Mouse (Mus musculus): ENCODE measurements around the gene Mfge8. TPM values are rescaled to one million over a fixed set of nuclear protein-coding genes. Genes with fewer than 3 reads are reported as not detected.

Mfge8 gene
- polyA plus RNA-seq, 1 experiment from 2014 or later, result 72.5 TPM

- Histone ChIP-seq H3K9me3 (replicated peaks) (no peaks in the 10 kb centered on the region), H3K36me3 (no peaks in the 10 kb centered on the region), H3K27me3 (0 out of 2 replicates have a peak, but pooled peaks cover 7% of the 10 kb centered on the region), H3K9ac (no peak overlapping the region), H3K4me3 (no peak overlapping the region), H3K4me2 (replicated peaks) (peak overlapping the region; percentile 89; the same call in 1 of the 2 replicates), H3K4me1 (peaks cover 22% of the 10 kb centered on the region), H3K27ac (no peak overlapping the region)
- WGBS, result 70% methylated on average over 6 of the region's 6 CpGs
- no peak for ATAC-seq (ENCODE audit: low FRiP score)
Measured at GRCm38 (mm10) chr7:79149522-79149921, 662 bp upstream of the Mfge8 start.

DNA sequence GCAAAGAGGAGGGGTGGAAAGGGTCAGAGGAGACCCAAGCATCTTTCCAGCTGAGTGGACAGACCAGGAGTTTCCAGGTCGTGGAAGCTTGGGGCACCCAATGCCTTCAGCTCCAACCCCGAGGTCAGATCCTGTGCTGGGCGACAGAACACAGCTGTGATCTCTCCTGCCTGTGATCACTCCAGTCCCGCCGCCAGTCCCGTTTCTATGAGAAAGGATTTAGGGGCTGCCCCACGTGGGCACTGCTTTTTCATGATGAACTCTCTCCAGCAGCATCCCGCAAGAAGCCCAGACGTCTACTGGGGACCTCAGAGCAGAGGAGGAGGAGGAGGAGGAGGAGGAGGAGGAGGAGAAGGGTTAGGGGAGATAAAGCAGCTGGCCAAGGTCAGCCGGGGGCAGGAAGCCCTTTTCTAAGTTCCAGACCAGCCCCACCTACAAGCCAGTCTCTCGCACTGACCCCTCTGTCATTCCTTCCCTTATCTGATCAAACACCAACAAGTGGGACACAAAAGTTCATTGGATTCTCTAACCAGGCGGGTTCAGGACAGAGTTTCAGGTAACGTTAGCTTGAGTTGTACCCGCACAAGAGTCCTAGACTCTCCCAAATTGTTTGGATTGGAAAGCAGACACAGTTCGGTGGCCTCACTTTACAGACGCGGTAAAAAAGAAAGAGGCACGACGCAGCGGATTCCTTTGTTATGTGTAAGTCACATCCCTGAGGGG lies 768 bp downstream of the Mfge8 start:
- peak overlapping the region; percentile 89 for H3K4me2 ChIP-seq (replicated peaks)
- H3K27me3 ChIP-seq, result 0 out of 2 replicates have a peak, but pooled peaks cover 7% of the 10 kb centered on the region
- no peak overlapping the region for H3K27ac ChIP-seq
- peak; percentile 24 for ATAC-seq (ENCODE audit: low FRiP score)
- WGBS, result under 1% methylated on average over 19 of the region's 20 CpGs
- H3K4me3 ChIP-seq, result peak overlapping the region; percentile 54
- H3K4me1 ChIP-seq, result peaks cover 22% of the 10 kb centered on the region
- H3K9ac ChIP-seq, result peak overlapping the region; percentile 69
- no peaks in the 10 kb centered on the region for H3K36me3 ChIP-seq
- no peaks in the 10 kb centered on the region for H3K9me3 ChIP-seq (replicated peaks)

- no peak overlapping the region for H3K27ac ChIP-seq
- H3K9ac ChIP-seq, result peak overlapping the region; percentile 69; the same call in 1 of the 2 replicates
- ATAC-seq (ENCODE audit: low FRiP score), result no peak
- H3K4me1 ChIP-seq, result peaks cover 22% of the 10 kb centered on the region
- H3K27me3 ChIP-seq, result 0 out of 2 replicates have a peak, but pooled peaks cover 7% of the 10 kb centered on the region
- 60% methylated on average over 12 of the region's 12 CpGs for WGBS
- peak overlapping the region; percentile 89 for H3K4me2 ChIP-seq (replicated peaks)
- no peaks in the 10 kb centered on the region for H3K36me3 ChIP-seq
- H3K9me3 ChIP-seq (replicated peaks), result no peaks in the 10 kb centered on the region
- peak overlapping the region; percentile 54; the same call in 1 of the 2 replicates for H3K4me3 ChIP-seq
Measured at GRCm38 (mm10) chr7:79147011-79147837, 1.6 kb downstream of the Mfge8 start.

DNA sequence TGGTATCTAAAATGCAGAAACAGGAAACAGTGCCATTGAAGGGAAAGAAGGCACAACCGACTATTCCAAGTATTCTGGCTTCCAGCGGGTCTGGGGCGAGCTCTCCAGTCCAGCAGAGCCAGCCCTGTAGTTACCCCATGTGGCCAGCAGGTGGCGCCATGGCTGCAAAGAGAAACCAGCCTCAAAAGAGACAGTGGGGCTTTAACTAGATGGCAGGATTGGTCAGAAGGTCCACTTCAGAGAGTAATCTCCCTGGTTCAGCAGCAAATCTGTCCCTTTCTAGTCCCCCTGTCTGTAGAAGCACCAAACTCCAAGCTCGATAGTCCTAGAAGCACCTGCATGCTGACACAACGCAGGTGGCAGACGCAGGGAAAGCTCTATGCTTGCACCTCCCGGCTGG lies 8.0 kb downstream of the Mfge8 start:
- no peak overlapping the region for H3K4me2 ChIP-seq (replicated peaks)
- H3K27me3 ChIP-seq, result no peaks in the 10 kb centered on the region
- no peak overlapping the region for H3K4me3 ChIP-seq
- 37% methylated on average over 8 of the region's 8 CpGs for WGBS
- H3K27ac ChIP-seq, result no peak overlapping the region
- no peaks in the 10 kb centered on the region for H3K9me3 ChIP-seq (replicated peaks)
- H3K4me1 ChIP-seq, result no peaks in the 10 kb centered on the region
- H3K9ac ChIP-seq, result no peak overlapping the region
- H3K36me3 ChIP-seq, result no peaks in the 10 kb centered on the region; the same call in 1 of the 2 replicates
- no peak for ATAC-seq (ENCODE audit: low FRiP score)

DNA sequence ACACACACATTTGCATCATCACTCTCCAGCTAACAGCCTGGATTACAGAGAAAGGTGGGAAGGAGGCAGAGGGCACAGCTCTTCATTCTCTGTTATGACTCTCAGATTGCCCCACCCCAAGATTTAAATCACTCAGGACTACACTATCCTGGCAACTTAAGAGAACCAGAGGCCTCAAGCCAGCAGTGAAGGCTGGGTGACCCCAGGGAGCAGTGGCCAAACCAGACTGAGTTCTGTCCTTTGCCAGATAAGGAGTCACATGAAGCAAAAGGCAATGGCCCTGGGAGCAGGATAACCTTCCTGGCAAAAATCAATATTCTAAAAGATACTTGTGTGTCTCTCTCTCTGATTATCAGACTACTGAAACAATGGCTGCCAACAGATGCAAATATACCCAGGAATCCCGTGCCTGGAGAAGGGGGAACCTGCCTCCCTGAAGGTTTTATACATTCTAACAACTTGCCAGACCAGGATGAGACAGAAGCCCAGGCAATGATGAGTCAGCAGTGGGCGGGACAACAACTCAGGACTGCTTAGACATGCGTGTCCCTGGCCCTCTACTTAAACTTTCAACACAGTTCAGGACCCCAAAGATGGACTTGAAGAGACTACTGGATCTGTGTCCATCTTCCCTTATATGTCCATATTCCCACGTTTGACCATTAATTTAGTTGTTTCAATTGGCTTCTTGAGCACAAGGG lies 8.8 kb downstream of the Mfge8 start:
- H3K4me3 ChIP-seq, result no peak overlapping the region
- no peak for ATAC-seq (ENCODE audit: low FRiP score)
- H3K36me3 ChIP-seq, result peaks cover 6% of the 10 kb centered on the region; the same call in 1 of the 2 replicates
- H3K27me3 ChIP-seq, result no peaks in the 10 kb centered on the region
- no peaks in the 10 kb centered on the region for H3K9me3 ChIP-seq (replicated peaks)
- no peak overlapping the region for H3K27ac ChIP-seq
- no peak overlapping the region for H3K9ac ChIP-seq
- H3K4me1 ChIP-seq, result no peaks in the 10 kb centered on the region
- H3K4me2 ChIP-seq (replicated peaks), result no peak overlapping the region
- WGBS, result 46% methylated on average over 4 of the region's 4 CpGs

- no peak for ATAC-seq (ENCODE audit: low FRiP score)
- H3K4me1 ChIP-seq, result no peaks in the 10 kb centered on the region
- no peak overlapping the region for H3K4me2 ChIP-seq (replicated peaks)
- no peaks in the 10 kb centered on the region for H3K9me3 ChIP-seq (replicated peaks)
- WGBS, result 60% methylated on average over 6 of the region's 6 CpGs
- no peak overlapping the region for H3K27ac ChIP-seq
- no peaks in the 10 kb centered on the region for H3K27me3 ChIP-seq
- H3K36me3 ChIP-seq, result peaks cover 10% of the 10 kb centered on the region; the same call in 1 of the 2 replicates
- H3K9ac ChIP-seq, result no peak overlapping the region
- no peak overlapping the region for H3K4me3 ChIP-seq
Measured at GRCm38 (mm10) chr7:79139328-79139824, 9.5 kb downstream of the Mfge8 start.

- Histone ChIP-seq H3K27ac (no peak overlapping the region), H3K4me1 (peaks cover 19% of the 10 kb centered on the region), H3K4me2 (replicated peaks) (no peak overlapping the region), H3K9ac (no peak overlapping the region), H3K36me3 (peaks cover 10% of the 10 kb centered on the region; the same call in 1 of the 2 replicates), H3K9me3 (replicated peaks) (no peaks in the 10 kb centered on the region), H3K4me3 (no peak overlapping the region), H3K27me3 (peaks cover 19% of the 10 kb centered on the region)
- WGBS, result 29% methylated on average over 6 of the region's 6 CpGs
- no peak for ATAC-seq (ENCODE audit: low FRiP score)
Measured at GRCm38 (mm10) chr7:79133391-79133790, 15.5 kb downstream of the Mfge8 start.

GRCm38 (mm10) chr7:79130843-79131444 lies 17.9 kb downstream of the Mfge8 start, which contains the start of gene Hapln3:
Gene Hapln3 (minus strand): TSS chr7:79131018.
- Histone ChIP-seq H3K4me1 (peaks cover 19% of the 10 kb centered on the region), H3K9ac (no peak within 1 kb of the TSS), H3K27ac (no peak within 1 kb of the TSS), H3K27me3 (peaks cover 19% of the 10 kb centered on the region), H3K9me3 (replicated peaks) (no peaks in the 10 kb centered on the region), H3K4me2 (replicated peaks) (peak within 1 kb of the TSS; percentile 46), H3K36me3 (peaks cover 10% of the 10 kb centered on the region; the same call in 1 of the 2 replicates), H3K4me3 (peak within 1 kb of the TSS; percentile 19)
- WGBS, result 4% methylated on average over 19 of the region's 19 CpGs
- ATAC-seq (ENCODE audit: low FRiP score), result no peak

- Histone ChIP-seq H3K4me3 (peak overlapping the region; percentile 19), H3K4me1 (peaks cover 21% of the 10 kb centered on the region), H3K9me3 (replicated peaks) (no peaks in the 10 kb centered on the region), H3K36me3 (0 out of 2 replicates have a peak, but pooled peaks cover 8% of the 10 kb centered on the region), H3K27ac (no peak overlapping the region), H3K9ac (no peak overlapping the region), H3K4me2 (replicated peaks) (peak overlapping the region; percentile 46), H3K27me3 (peaks cover 19% of the 10 kb centered on the region)
- ATAC-seq (ENCODE audit: low FRiP score), result no peak
- WGBS, result 13% methylated on average over 13 of the region's 13 CpGs
Measured at GRCm38 (mm10) chr7:79130385-79130784, 18.5 kb downstream of the Mfge8 start.

- ATAC-seq (ENCODE audit: low FRiP score), result no peak
- 0 out of 2 replicates have a peak, but pooled peaks cover 2% of the 10 kb centered on the region for H3K36me3 ChIP-seq
- H3K4me1 ChIP-seq, result peaks cover 23% of the 10 kb centered on the region
- no peak overlapping the region for H3K27ac ChIP-seq
- no peak overlapping the region for H3K4me3 ChIP-seq
- H3K4me2 ChIP-seq (replicated peaks), result peak overlapping the region; percentile 46
- H3K27me3 ChIP-seq, result peaks cover 19% of the 10 kb centered on the region
- H3K9me3 ChIP-seq (replicated peaks), result no peaks in the 10 kb centered on the region
- no peak overlapping the region for H3K9ac ChIP-seq
- 7% methylated on average over 8 of the region's 8 CpGs for WGBS
Measured at GRCm38 (mm10) chr7:79129883-79130282, 19.0 kb downstream of the Mfge8 start.

DNA sequence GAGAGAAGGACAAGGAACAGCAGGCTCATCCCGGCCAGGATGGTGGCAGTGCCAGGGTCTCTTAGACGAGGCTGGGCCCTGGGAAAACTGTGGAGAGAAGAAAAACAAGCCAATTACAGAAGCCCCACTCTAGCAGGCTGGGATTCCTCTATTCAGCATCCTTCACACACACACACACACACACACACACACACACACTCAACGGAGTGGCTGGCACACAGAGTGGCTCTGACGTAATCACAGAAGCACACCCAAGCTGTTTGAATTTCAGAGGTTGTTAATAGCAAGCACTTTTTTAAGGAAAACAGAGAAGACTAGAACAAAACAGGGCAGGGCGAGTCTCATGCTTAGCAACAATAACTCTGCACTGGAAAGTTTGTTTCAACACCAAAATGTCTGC lies 25.4 kb downstream of the Mfge8 start:
- no peak for ATAC-seq (ENCODE audit: low FRiP score)
- 89% methylated on average over 5 of the region's 5 CpGs for WGBS
- no peak overlapping the region for H3K9ac ChIP-seq
- H3K36me3 ChIP-seq, result no peaks in the 10 kb centered on the region
- no peak overlapping the region for H3K4me3 ChIP-seq
- no peak overlapping the region for H3K4me2 ChIP-seq (replicated peaks)
- H3K4me1 ChIP-seq, result peaks cover 4% of the 10 kb centered on the region; the same call in 1 of the 2 replicates
- H3K9me3 ChIP-seq (replicated peaks), result no peaks in the 10 kb centered on the region
- no peak overlapping the region for H3K27ac ChIP-seq
- no peaks in the 10 kb centered on the region for H3K27me3 ChIP-seq
